Mouse (Mus musculus) adrenal gland, adult (tissue): ENCODE results near the gene Tshz2.

ENCODE experiments used
- DNase-seq, 2 experiments: peaks; one replicate each; pipeline ENCODE4 v3.0.0; 2022 to 2023; ENCODE audit warnings: low spot score in 1 of 2; ENCODE audit not compliant: inconsistent age in 2 of 2

Gene Tshz2

DNA sequence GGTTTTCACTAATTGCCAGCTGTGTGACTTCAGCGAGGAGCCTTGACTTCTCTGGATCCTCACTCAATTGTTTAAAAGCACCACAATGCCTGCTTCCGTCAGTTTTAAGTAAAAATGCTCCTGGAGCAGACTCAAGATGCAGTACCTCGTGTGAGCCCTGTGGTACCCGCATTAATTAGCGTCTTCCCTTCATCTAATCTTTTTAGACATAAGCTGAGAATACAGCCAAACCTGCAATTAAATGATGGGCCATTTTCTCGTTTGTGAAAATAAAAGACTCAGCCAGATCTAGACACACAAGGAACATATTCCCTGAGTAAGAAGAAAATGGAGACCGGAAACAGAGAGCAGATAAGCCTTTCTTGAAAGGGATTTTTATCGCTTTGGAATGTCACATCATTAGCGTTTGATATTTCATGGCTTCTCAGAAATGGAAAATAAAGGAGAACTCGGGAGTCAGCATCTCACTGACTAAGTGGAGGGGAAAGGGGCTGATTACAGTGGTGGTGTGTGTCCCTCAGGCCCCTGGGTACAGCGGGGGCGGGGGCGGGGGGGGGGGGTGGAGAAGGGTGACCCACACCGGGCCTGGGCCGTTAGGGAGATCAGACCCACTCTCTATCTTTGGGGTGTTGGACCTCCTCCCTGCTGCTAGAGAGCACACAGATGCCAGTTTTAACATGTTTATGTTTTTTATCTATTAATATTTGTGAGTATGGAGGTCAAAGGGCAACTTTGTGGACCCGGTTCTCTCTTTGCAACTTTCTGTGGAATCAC lies 364.6 kb downstream of the Tshz2 start:
- DNase-seq = no peak

DNA sequence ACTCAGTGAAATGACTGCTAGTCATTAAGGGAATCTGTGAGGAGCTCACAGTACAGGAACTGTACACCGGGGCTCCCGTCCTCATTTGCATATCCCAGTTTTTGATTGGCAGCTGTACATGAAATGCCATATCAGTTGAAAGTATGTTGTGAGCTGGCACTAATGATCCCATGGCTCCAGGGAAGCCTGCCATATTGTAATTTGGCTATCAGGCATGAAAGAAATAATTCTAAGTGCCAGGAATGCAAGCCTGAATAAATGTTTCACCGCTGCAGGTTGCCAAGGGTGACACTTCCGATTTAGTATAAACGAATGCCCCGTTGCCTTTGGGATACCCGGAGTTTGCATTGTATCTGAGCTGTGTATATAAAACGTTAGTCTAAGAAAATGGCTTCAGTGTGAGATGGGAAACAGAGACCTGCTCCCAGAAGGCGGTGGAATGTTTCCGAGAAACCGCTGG lies 366.1 kb downstream of the Tshz2 start:
- DNase-seq = no peak

- peak in 1 of 2 experiments; percentile 30 for DNase-seq
Measured at GRCm38 (mm10) chr2:170002594-170003504, 370.0 kb downstream of the Tshz2 start.

DNA sequence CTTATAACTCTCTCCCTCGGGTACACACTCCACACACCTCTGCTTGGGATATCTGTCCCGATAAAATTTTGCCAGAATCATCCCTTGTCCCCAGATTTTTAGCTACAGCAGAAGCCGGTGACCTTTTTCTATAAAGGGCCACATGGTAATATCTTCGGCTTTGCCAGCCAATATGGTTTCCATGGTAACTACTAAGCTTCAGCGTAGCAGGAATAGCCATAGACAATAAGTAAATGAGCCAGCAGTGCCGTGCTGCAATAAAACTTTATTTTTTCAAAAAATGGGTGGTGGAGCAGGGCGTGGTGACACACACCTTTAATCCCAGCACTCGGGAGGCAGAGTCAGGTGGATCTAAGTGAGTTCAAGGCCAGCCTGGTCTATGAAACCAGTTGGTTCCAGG lies 370.9 kb downstream of the Tshz2 start:
- no peak for DNase-seq

DNA sequence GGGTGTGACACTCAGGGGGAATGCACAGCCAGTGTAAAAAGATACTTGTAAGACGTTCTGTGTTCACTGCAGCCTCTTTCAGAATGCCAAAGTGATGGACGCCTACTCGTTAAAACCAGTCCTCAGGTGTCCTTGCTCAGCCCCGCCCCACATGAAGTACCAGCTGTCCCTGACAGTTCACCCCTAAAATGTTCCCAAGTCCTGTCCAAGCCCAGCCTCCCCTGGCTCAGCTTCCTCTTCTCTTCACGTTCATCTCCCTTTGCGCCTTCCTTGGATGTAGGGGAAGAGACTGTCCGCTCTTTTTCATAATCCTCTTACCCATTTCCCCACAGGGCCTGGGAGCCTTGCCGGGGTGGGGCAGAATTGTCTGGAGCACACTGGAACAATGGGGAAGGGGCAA lies 374.0 kb downstream of the Tshz2 start:
- DNase-seq = peak in 1 of 2 experiments; percentile 41

DNA sequence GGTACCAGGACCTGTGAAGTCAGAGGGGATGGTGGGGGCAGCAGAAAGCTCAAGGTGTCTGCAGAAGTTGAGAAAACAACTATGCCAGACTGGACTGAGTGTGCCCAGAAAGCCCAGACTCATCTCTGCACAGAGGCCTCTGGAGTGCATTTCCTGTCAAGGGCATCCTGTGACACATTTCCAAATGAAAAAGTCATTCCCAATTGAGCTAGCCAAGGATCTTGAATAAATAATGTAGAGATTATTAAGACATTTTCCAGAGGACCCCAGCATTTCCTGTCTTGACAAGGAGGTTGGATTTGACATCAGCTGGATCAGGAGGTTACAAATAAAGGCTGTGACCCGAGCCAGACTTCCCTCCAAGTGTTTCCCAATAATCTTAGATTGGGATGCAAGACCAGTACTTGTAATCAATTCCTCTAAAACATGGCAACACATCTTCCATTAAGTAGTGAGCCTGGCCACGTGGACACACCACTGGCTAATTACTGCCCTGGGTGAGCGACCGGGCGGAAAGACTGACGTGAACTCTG lies 374.7 kb downstream of the Tshz2 start:
- DNase-seq = peak in 1 of 2 experiments; percentile 71

GRCm38 (mm10) chr2:170009729-170010128 lies 376.9 kb downstream of the Tshz2 start:
- no peak for DNase-seq

- no peak for DNase-seq
Measured at GRCm38 (mm10) chr2:170011858-170012257, 379.0 kb downstream of the Tshz2 start.

DNA sequence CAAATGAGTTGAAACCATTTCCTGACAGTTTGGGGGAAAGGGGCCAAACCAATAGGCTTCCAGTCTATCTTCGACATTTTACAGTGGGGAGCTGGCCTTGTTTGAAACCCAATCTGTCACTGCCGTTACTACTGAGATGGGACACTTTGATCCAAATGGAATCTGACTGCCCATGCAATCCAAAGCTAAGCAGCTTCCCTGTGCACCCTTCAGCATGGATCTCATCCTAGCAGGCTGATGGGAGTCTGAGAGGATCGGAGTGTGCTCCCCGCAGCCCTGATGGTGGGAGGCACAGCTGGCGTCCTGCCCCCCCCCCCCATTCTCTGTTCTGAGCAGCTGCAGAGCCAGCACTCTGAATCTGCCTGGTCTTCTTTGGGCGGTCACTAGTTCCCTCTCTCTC lies 384.5 kb downstream of the Tshz2 start:
- DNase-seq = no peak

GRCm38 (mm10) chr2:170017926-170018325 lies 385.1 kb downstream of the Tshz2 start:
- DNase-seq = peak in 1 of 2 experiments; percentile 47

DNA sequence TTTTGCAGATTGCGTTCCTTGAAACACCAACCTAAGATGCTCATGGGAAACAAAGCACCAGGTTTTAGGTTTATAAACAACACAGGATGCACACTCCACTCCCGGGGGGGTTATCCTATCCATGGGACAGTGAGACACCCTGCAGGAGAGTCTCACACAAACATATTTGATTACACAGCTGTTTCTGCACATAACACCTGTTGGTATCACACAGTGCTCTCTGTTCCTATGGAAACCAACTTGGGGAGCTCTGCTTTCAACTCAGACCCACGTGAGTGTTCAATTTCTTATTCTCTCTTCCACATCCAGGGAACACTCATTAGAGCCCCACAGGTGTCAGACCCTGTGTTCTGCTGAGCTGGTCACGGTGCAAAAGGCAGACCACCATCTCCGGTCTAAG lies 390.1 kb downstream of the Tshz2 start:
- DNase-seq = no peak

DNA sequence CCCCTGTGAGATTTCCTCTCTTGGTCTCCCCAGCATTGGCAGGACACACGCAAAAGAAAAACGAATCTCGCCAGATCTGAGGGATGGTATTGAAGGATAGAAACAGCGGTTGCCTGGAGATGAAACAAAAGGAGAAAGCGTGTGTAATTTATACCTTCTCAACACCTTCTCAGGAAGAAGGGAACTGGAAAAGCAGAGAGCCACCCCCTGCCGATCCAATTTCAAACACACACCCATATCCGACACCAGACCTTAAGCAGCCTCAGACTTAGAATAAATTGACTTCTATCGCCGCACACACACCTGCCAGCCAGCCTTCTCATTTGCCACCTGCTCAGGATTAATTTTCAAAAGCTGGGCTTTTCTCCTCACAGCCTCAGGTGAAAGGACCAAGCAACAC lies 390.9 kb downstream of the Tshz2 start:
- DNase-seq = no peak

GRCm38 (mm10) chr2:170024939-170025338 lies 392.1 kb downstream of the Tshz2 start:
- no peak for DNase-seq

DNA sequence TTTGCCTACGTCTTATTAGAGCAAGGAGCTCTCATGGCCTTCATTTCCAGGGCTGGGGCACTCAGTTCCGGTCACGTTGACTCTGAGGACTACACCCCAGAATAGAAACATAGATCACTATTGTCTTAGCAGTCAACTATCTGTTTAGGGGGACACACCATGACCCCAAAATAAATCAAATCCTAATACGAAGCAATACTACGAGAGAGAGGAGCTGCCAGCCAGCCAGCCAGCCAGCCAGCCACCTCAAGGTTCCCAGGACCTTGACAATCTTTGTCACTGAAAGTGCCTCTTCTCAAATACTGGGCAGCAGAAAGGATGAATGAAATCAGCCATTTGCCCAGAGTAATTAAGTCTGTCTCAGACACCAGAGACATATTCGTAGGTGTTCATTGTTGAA lies 393.1 kb downstream of the Tshz2 start:
- peak; percentile 21 to 75 for DNase-seq

DNA sequence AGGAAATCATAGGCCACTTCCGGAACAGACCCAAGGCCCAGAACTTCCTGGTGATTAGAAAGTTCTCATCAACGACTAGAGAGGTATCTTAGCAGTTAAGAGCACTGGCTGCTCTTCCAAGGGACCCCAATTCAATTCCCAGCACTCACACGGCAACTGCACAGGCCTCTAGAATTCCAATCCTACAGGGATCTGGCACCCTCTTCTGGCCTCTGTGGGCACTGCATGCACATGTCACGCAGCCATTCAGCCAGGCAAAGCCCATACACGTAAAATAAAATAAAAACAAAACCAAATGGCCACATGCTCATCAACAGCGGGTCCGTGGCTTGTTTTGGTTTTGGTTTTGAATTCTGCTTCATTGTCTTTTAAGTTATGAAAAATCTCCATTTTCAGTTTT lies 395.0 kb downstream of the Tshz2 start:
- no peak for DNase-seq

GRCm38 (mm10) chr2:170028488-170029303 lies 395.9 kb downstream of the Tshz2 start:
- DNase-seq = no peak

GRCm38 (mm10) chr2:170029304-170029856 lies 396.6 kb downstream of the Tshz2 start:
- peak in 1 of 2 experiments; percentile 59 for DNase-seq

DNA sequence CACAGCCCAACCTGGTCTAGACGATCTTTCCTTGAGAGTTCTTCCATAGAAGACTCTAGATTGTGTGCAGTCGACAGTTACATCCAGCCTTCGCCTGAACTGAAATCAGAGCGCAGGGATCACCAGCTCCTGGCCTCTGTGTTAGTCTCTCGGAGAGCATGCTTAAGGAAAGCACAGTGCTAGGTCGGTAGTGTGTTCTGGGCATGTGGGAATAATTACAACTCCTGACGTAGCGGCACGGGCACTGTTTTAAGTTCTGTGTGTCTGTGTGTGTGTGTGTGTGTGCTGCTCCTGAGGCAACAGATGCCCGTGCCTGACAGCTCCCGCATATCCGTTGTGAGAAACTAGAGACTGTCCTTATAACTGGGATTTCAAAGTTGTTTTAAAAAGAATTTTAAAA lies 398.4 kb downstream of the Tshz2 start:
- DNase-seq = no peak

DNA sequence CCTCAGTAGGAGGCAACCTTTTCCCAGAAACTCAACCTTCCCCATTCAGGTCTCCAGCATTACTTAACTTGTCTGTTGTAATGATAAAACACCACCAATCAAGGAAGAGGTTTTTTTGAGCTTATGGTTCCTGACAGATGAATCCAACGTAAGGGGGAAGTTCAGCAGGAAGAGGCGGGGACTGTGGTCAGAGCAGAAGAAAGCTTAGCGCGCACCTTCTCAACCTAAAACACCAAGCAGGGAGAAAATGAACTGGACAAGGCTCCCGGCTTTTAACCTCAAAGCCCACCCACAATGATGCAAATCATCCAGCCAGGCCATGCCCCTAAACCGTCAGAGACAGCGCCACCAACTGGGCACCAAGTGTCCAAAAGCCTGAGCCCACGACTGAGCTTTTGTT lies 399.1 kb downstream of the Tshz2 start:
- no peak for DNase-seq

DNA sequence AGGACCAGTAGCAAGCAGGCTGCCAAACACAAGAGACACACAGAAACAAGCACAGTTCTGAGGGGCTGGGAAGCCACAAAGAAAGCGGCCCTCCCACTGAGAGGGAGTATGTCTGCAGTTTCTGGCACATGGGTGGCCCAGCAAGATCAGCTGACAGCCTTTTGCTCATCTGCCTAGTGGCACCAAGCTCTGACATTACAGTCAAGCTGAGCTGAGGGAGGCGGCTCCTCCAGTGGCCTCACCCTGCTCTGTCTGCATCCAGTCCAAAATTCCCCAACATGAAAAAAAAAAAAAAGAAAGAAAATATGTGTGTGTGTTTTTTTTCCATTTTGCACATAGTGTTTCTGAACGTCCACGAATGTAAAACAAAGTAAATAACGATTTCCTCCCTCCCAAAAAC lies 400.4 kb downstream of the Tshz2 start:
- no peak for DNase-seq

DNA sequence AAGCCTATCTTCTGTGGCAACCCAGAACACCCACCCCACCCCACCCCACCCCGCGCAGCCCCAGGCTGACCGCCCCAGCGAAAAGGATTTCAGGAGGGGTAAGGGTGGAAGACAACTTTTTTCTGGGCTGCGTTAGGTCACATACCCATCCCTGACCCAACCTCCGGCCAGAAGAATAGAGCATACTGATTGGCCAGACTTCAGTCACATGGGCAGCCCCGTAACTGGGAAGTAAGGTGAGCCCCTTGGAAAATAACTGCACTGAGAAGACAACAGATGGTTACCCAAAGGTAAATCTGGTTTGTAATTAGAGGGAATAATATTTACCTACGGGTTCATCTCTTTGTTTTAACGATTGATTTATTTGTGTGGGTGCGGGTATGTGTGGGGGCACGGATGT lies 402.0 kb downstream of the Tshz2 start:
- DNase-seq = no peak
